Mouse (Mus musculus): ENCODE measurements around the gene Frat1. TPM values are rescaled to one million over a fixed set of nuclear protein-coding genes. Genes with fewer than 3 reads are reported as not detected.

Frat1 gene
- polyA plus RNA-seq, 1 experiment, result 7.7 TPM

- Histone ChIP-seq H3K4me3 (ENCODE audit: insufficient read depth, low read length) (no peak overlapping the region), H3K4me1 (ENCODE audit: control insufficient read depth, insufficient read depth, low read length) (no peaks in the 10 kb centered on the region), H3K27ac (ENCODE audit: insufficient read depth, low read depth, low read length) (no peak overlapping the region)
- TF ChIP-seq CTCF (IDR thresholded peaks at IDR 0.05; ENCODE audit: low read depth, low read length) (no peak), POLR2A (IDR thresholded peaks at IDR 0.05; ENCODE audit: borderline replicate concordance, low read depth, low read length) (no peak)
Measured at GRCm38 (mm10) chr19:41872285-41872684, 42.5 kb downstream of the Frat1 start.

GRCm38 (mm10) chr19:41874356-41874755 is 44.6 kb downstream of the Frat1 start:
- TF ChIP-seq POLR2A (IDR thresholded peaks at IDR 0.05; ENCODE audit: borderline replicate concordance, low read depth, low read length) (no peak), CTCF (IDR thresholded peaks at IDR 0.05; ENCODE audit: low read depth, low read length) (no peak)
- Histone ChIP-seq H3K4me3 (ENCODE audit: insufficient read depth, low read length) (no peak overlapping the region), H3K27ac (ENCODE audit: insufficient read depth, low read depth, low read length) (no peak overlapping the region), H3K4me1 (ENCODE audit: control insufficient read depth, insufficient read depth, low read length) (no peaks in the 10 kb centered on the region)

- no peak overlapping the region for H3K27ac ChIP-seq (ENCODE audit: insufficient read depth, low read depth, low read length)
- H3K4me1 ChIP-seq (ENCODE audit: control insufficient read depth, insufficient read depth, low read length), result no peaks in the 10 kb centered on the region
- H3K4me3 ChIP-seq (ENCODE audit: insufficient read depth, low read length), result no peak overlapping the region
- no peak for TF ChIP-seq POLR2A (IDR thresholded peaks at IDR 0.05; ENCODE audit: borderline replicate concordance, low read depth, low read length)
- TF ChIP-seq CTCF (IDR thresholded peaks at IDR 0.05; ENCODE audit: low read depth, low read length), result no peak
Measured at GRCm38 (mm10) chr19:41881842-41882241, 52.1 kb downstream of the Frat1 start.

Other genes with a start within 250 kb of the Frat1 start
- 6.5 and 7.1 TPM in 2 replicates for gene Gm340, start 247.6 kb upstream of the Frat1 start, polyA plus RNA-seq (2012; ENCODE audit: insufficient read depth, insufficient read length, missing spikeins)
- gene Slit1, start 86.3 kb upstream of the Frat1 start, polyA plus RNA-seq (2012; ENCODE audit: insufficient read depth, insufficient read length, missing spikeins), result 4.6 and 6.8 TPM in 2 replicates
- 67.7 and 73.9 TPM in 2 replicates for gene Arhgap19, start 27.9 kb upstream of the Frat1 start, polyA plus RNA-seq (2012; ENCODE audit: insufficient read depth, insufficient read length, missing spikeins)
- gene Frat2, start 18.2 kb downstream of the Frat1 start, polyA plus RNA-seq (2012; ENCODE audit: insufficient read depth, insufficient read length, missing spikeins), result 4.4 and 4.5 TPM in 2 replicates
- gene Rrp12, start 66.2 kb downstream of the Frat1 start, polyA plus RNA-seq (2012; ENCODE audit: insufficient read depth, insufficient read length, missing spikeins), result 2.1 TPM in 2 replicates
- 256 and 259 TPM in 2 replicates for gene Pgam1, start 82.0 kb downstream of the Frat1 start, polyA plus RNA-seq (2012; ENCODE audit: insufficient read depth, insufficient read length, missing spikeins)
- 17.8 and 19.0 TPM in 2 replicates for gene Exosc1, start 103.5 kb downstream of the Frat1 start, polyA plus RNA-seq (2012; ENCODE audit: insufficient read depth, insufficient read length, missing spikeins)
- 43.9 and 44.3 TPM in 2 replicates for gene Zdhhc16, start 103.5 kb downstream of the Frat1 start, polyA plus RNA-seq (2012; ENCODE audit: insufficient read depth, insufficient read length, missing spikeins)
- gene Mms19, start 151.2 kb downstream of the Frat1 start, polyA plus RNA-seq (2012; ENCODE audit: insufficient read depth, insufficient read length, missing spikeins), result 43.7 and 57.0 TPM in 2 replicates
- 44.1 and 46.7 TPM in 2 replicates for gene Ubtd1, start 151.8 kb downstream of the Frat1 start, polyA plus RNA-seq (2012; ENCODE audit: insufficient read depth, insufficient read length, missing spikeins)
- not detected in 2 replicates for gene Ankrd2, start 206.0 kb downstream of the Frat1 start, polyA plus RNA-seq (2012; ENCODE audit: insufficient read depth, insufficient read length, missing spikeins)
- 1.9 and 2.3 TPM in 2 replicates for gene Hoga1, start 215.6 kb downstream of the Frat1 start, polyA plus RNA-seq (2012; ENCODE audit: insufficient read depth, insufficient read length, missing spikeins)
- gene 4933411K16Rik, start 222.3 kb downstream of the Frat1 start, polyA plus RNA-seq (2012; ENCODE audit: insufficient read depth, insufficient read length, missing spikeins), result 0.54 TPM in 1 of 2 replicates, not detected in the other

Measured in bone marrow macrophage, adult 2 months (primary cell).